Mouse (Mus musculus): ENCODE results near the gene Cd3g. TPM values are rescaled to one million over a fixed set of nuclear protein-coding genes. Genes with fewer than 3 reads are reported as not detected.
"Not testable (repeated sequence)": the region's sequence is repeated elsewhere in the genome, so short reads cannot be mapped to it uniquely, and the experiment has no call there.

Gene Cd3g
- polyA plus RNA-seq, 1 experiment from 2014 or later = not detected

DNA sequence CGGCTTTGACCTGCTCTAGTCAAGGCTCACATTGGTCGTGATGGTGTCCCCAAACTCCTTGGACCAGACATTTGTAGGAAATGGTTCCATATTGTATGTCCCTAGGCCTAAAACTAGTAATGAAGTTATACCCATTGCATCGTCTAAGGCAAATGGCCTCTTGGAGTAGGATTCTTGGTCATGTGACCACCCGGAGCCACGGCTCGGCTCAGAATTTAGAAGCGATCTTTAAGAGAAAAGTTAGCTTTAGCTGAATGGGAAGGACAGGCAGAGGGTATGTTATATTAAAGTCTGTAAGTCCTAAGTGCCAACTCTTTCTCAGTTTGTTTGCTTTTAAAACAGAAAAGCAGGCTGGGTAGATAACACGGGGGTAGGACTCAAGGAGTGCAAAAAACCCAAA lies 1.9 kb upstream of the Cd3g start:
- H3K9ac ChIP-seq (replicated peaks; ENCODE audit: low read length) = no peak overlapping the region
- no peaks in the 10 kb centered on the region for H3K4me1 ChIP-seq (ENCODE audit: control insufficient read depth, insufficient read depth, low read length)
- H3K9me3 ChIP-seq (ENCODE audit: control insufficient read depth, low read length) = no peaks in the 10 kb centered on the region
- H3K27me3 ChIP-seq (ENCODE audit: control insufficient read depth, insufficient read depth, low read length) = no peaks in the 10 kb centered on the region
- ATAC-seq (ENCODE audit: low FRiP score, low TSS enrichment) = no peak
- H3K27ac ChIP-seq (replicated peaks; ENCODE audit: low read depth, low read length) = no peak overlapping the region
- no peak overlapping the region for H3K4me2 ChIP-seq (ENCODE audit: low read length)
- 92% methylated on average over 8 of the region's 8 CpGs for WGBS
- no peak overlapping the region for H3K4me3 ChIP-seq (replicated peaks; ENCODE audit: low read depth, low read length)
- H3K36me3 ChIP-seq (ENCODE audit: control insufficient read depth, insufficient read depth, low read length) = no peaks in the 10 kb centered on the region
- DNase-seq = no peak

DNA sequence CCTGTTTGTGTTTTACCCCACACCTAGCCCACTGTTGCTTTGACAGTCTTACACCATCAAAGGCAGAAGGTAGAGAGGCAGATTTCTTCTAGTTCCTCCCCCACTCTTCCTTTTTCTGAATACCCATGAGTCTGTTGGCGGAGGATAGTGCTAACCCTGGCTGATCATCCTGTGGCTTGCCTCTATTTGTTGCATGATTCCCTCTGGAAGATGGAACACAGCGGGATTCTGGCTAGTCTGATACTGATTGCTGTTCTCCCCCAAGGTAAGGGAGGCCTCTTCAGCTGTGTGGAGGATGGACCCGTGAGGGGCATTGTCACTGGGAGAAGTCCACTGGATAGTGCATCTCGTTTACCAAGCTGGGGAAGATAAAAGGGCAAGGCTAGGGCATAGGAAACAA lies 1.4 kb upstream of the Cd3g start, which contains the start of gene Cd3d:
Cd3d (plus strand) TSS at position 111 of the 400 bp plus-strand sequence.
- 77% methylated on average over 4 of the region's 4 CpGs for WGBS

DNA sequence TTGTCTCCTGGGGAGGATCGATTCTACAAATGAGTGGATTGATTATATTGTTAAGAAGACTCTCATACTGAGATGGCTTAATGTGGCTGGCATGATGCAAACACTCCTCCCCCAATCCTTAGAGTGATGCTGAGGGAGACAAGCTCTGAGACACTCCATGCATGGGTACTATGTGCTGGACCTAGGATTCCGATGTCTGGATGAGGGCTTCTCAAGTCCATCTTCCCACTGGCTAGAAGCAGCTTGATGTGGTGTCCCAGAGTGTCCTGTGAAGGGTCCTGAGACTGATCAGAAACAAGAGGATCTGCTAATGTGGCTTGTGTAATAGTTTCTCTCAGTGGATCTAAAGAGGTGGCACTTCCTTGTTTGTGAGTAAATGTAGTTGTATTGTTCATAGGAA lies 873 bp upstream of the Cd3g start:
- H3K9me3 ChIP-seq (ENCODE audit: control insufficient read depth, low read length) = no peaks in the 10 kb centered on the region
- H3K4me2 ChIP-seq (ENCODE audit: low read length) = no peak overlapping the region
- no peaks in the 10 kb centered on the region for H3K4me1 ChIP-seq (ENCODE audit: control insufficient read depth, insufficient read depth, low read length)
- no peak overlapping the region for H3K9ac ChIP-seq (replicated peaks; ENCODE audit: low read length)
- no peak overlapping the region for H3K4me3 ChIP-seq (replicated peaks; ENCODE audit: low read depth, low read length)
- ATAC-seq (ENCODE audit: low FRiP score, low TSS enrichment) (no peak), DNase-seq (no peak)
- H3K27me3 ChIP-seq (ENCODE audit: control insufficient read depth, insufficient read depth, low read length) = no peaks in the 10 kb centered on the region
- H3K36me3 ChIP-seq (ENCODE audit: control insufficient read depth, insufficient read depth, low read length) = no peaks in the 10 kb centered on the region
- no peak overlapping the region for H3K27ac ChIP-seq (replicated peaks; ENCODE audit: low read depth, low read length)
- WGBS = 88% methylated on average over 2 of the region's 2 CpGs

More for the DNA sequence above, 1.4 kb upstream of the Cd3g start, which contains the start of gene Cd3d:
- ATAC-seq (ENCODE audit: low FRiP score, low TSS enrichment) (no peak), DNase-seq (no peak)
- no peak within 1 kb of the TSS for H3K27ac ChIP-seq (replicated peaks; ENCODE audit: low read depth, low read length)
- H3K4me1 ChIP-seq (ENCODE audit: control insufficient read depth, insufficient read depth, low read length) = no peaks in the 10 kb centered on the region
- no peak within 1 kb of the TSS for H3K9ac ChIP-seq (replicated peaks; ENCODE audit: low read length)
- H3K4me3 ChIP-seq (replicated peaks; ENCODE audit: low read depth, low read length) = no peak within 1 kb of the TSS
- H3K27me3 ChIP-seq (ENCODE audit: control insufficient read depth, insufficient read depth, low read length) = no peaks in the 10 kb centered on the region
- no peaks in the 10 kb centered on the region for H3K9me3 ChIP-seq (ENCODE audit: control insufficient read depth, low read length)
- no peak within 1 kb of the TSS for H3K4me2 ChIP-seq (ENCODE audit: low read length)
- no peaks in the 10 kb centered on the region for H3K36me3 ChIP-seq (ENCODE audit: control insufficient read depth, insufficient read depth, low read length)

DNA sequence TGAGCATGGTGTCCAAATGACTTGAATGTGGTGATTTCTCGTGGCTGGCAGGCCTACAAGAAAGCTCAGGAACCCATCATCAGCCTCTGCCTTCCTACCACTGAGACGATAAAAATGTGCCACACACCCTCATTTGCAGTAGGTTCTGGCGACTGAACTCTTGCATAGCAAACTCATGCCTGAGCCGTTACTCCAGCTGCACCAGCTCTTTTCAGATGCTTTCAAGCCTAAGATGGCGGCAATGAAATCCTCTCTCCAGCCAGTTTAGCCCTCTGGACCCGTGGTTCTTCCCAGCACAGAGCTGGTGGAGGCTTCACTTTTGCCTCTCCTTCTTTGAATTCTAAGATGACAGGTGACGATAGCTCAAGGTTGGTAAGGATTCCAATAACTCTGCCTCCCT lies 425 bp downstream of the Cd3g start:
- H3K36me3 ChIP-seq (ENCODE audit: control insufficient read depth, insufficient read depth, low read length) = no peaks in the 10 kb centered on the region
- H3K9me3 ChIP-seq (ENCODE audit: control insufficient read depth, low read length) = no peaks in the 10 kb centered on the region
- H3K27me3 ChIP-seq (ENCODE audit: control insufficient read depth, insufficient read depth, low read length) = no peaks in the 10 kb centered on the region
- DNase-seq (no peak), ATAC-seq (ENCODE audit: low FRiP score, low TSS enrichment) (no peak)
- H3K9ac ChIP-seq (replicated peaks; ENCODE audit: low read length) = no peak overlapping the region
- no peaks in the 10 kb centered on the region for H3K4me1 ChIP-seq (ENCODE audit: control insufficient read depth, insufficient read depth, low read length)
- no peak overlapping the region for H3K27ac ChIP-seq (replicated peaks; ENCODE audit: low read depth, low read length)
- H3K4me3 ChIP-seq (replicated peaks; ENCODE audit: low read depth, low read length) = no peak overlapping the region
- no peak overlapping the region for H3K4me2 ChIP-seq (ENCODE audit: low read length)
- 77% methylated on average over 7 of the region's 7 CpGs for WGBS

DNA sequence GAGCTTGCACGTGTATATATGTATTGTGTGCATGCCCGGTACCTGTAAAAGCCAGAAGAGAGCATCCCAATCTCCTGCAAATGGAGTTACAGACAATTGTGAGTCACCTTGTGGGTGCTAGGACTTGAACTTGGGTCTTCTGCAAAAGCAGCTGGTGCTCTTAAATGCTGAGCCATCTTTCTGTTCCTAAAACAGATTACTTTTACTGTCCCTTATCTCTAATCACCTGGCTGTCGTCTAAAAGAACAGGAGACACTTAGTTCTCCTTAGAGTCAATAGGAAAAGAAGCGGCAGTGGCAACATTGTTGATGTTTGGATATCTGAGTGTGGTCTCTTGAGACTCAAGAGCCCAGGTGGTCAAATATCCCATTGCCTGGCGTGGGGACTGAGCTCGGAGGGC lies 2.4 kb downstream of the Cd3g start:
- H3K9me3 ChIP-seq (ENCODE audit: control insufficient read depth, low read length) = no peaks in the 10 kb centered on the region
- no peak for DNase-seq
- no peak overlapping the region for H3K4me2 ChIP-seq (ENCODE audit: low read length)
- no peaks in the 10 kb centered on the region for H3K36me3 ChIP-seq (ENCODE audit: control insufficient read depth, insufficient read depth, low read length)
- no peak overlapping the region for H3K4me3 ChIP-seq (replicated peaks; ENCODE audit: low read depth, low read length)
- H3K27ac ChIP-seq (replicated peaks; ENCODE audit: low read depth, low read length) = no peak overlapping the region
- H3K27me3 ChIP-seq (ENCODE audit: control insufficient read depth, insufficient read depth, low read length) = no peaks in the 10 kb centered on the region; the same call in 1 of the 2 replicates
- H3K4me1 ChIP-seq (ENCODE audit: control insufficient read depth, insufficient read depth, low read length) = no peaks in the 10 kb centered on the region
- H3K9ac ChIP-seq (replicated peaks; ENCODE audit: low read length) = no peak overlapping the region
- ATAC-seq (ENCODE audit: low FRiP score, low TSS enrichment) = no peak
- 82% methylated on average over 6 of the region's 6 CpGs for WGBS

DNA sequence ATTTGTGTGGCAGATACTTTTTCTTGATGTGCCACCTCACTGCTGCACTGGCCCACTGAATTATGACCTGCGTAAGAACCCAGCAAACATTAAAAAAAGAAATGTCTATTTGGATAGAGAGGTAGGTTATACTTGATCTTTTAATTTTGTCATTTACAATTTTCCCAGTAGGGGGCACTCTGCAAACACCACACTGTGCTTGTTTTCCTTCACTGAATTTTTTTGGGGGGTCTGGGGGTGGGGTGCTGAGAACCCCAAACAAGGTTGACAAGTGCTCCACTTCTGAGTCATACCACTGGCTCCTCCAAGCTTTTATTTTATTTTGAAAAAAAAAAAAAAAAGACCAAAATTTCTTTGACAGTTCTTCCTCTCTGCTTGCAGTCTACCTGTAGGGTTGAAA lies 10.8 kb downstream of the Cd3g start:
- DNase-seq (peak; percentile 1), ATAC-seq (ENCODE audit: low FRiP score, low TSS enrichment) (no peak)
- Histone ChIP-seq H3K4me2 (ENCODE audit: low read length) (no peak overlapping the region), H3K4me1 (ENCODE audit: control insufficient read depth, insufficient read depth, low read length) (peaks cover 10% of the 10 kb centered on the region), H3K4me3 (replicated peaks; ENCODE audit: low read depth, low read length) (no peak overlapping the region), H3K27ac (replicated peaks; ENCODE audit: low read depth, low read length) (no peak overlapping the region), H3K27me3 (ENCODE audit: control insufficient read depth, insufficient read depth, low read length) (no peaks in the 10 kb centered on the region; the same call in 1 of the 2 replicates), H3K9me3 (ENCODE audit: control insufficient read depth, low read length) (no peaks in the 10 kb centered on the region), H3K36me3 (ENCODE audit: control insufficient read depth, insufficient read depth, low read length) (no peaks in the 10 kb centered on the region), H3K9ac (replicated peaks; ENCODE audit: low read length) (no peak overlapping the region)
- 66% methylated on average over 1 of the region's 1 CpGs for WGBS

DNA sequence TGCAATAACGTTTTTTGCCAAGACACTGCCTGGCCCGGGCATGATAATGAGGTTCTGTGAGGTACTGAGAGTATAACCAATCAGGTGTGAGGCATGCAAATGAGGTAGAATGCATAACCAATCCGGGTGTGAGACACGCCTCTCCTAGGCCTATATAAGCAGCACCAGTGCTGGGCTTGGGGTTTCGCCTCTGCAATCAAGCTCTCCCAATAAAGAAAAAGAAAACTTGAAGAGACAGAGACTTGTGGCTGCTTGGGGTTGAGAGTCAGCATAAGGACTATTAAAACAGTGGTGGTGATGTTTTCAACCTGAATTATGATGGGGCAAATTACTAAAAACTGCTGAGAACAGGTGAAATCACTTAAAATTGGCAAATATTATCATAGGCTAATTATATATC lies 12.5 kb downstream of the Cd3g start:
- H3K9me3 ChIP-seq (ENCODE audit: control insufficient read depth, low read length); H3K36me3 ChIP-seq (ENCODE audit: control insufficient read depth, insufficient read depth, low read length); H3K27me3 ChIP-seq (ENCODE audit: control insufficient read depth, insufficient read depth, low read length); DNase-seq; ATAC-seq (ENCODE audit: low FRiP score, low TSS enrichment); H3K4me3 ChIP-seq (replicated peaks; ENCODE audit: low read depth, low read length); H3K4me2 ChIP-seq (ENCODE audit: low read length); H3K27ac ChIP-seq (replicated peaks; ENCODE audit: low read depth, low read length); H3K9ac ChIP-seq (replicated peaks; ENCODE audit: low read length): not testable (repeated sequence)
- H3K4me1 ChIP-seq (ENCODE audit: control insufficient read depth, insufficient read depth, low read length) = peaks cover 14% of the 10 kb centered on the region
- 89% methylated on average over 5 of the region's 5 CpGs for WGBS

DNA sequence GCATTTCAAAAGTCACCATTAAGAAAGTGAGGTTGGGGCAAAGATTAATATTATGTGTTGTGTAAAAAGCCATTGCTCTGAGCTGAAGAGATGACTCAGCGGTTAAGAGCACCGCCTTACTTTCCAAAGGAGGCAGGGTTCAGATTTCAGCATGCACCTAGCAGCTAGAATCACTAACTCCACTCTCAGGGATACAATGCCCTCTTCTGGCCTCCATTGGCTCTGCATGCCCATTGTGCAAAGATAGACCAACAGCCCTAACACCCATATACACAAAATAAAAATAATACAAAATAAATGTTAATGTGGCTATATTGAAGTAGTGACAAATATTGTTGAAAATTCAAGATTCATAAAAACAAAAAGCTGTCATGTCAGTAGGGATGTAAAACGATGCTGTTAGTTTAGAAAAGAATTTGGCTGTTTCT lies 13.4 kb downstream of the Cd3g start:
- ATAC-seq (ENCODE audit: low FRiP score, low TSS enrichment) = no peak
- Histone ChIP-seq H3K36me3 (ENCODE audit: control insufficient read depth, insufficient read depth, low read length) (peaks cover 6% of the 10 kb centered on the region; the same call in 1 of the 2 replicates), H3K27me3 (ENCODE audit: control insufficient read depth, insufficient read depth, low read length) (no peaks in the 10 kb centered on the region), H3K4me1 (ENCODE audit: control insufficient read depth, insufficient read depth, low read length) (peaks cover 14% of the 10 kb centered on the region), H3K9ac (replicated peaks; ENCODE audit: low read length) (no peak overlapping the region), H3K4me2 (ENCODE audit: low read length) (no peak overlapping the region), H3K27ac (replicated peaks; ENCODE audit: low read depth, low read length) (no peak overlapping the region), H3K9me3 (ENCODE audit: control insufficient read depth, low read length) (no peaks in the 10 kb centered on the region), H3K4me3 (replicated peaks; ENCODE audit: low read depth, low read length) (no peak overlapping the region)
- 26% methylated on average over 3 of the region's 3 CpGs for WGBS
- peak; percentile 78 for DNase-seq

DNA sequence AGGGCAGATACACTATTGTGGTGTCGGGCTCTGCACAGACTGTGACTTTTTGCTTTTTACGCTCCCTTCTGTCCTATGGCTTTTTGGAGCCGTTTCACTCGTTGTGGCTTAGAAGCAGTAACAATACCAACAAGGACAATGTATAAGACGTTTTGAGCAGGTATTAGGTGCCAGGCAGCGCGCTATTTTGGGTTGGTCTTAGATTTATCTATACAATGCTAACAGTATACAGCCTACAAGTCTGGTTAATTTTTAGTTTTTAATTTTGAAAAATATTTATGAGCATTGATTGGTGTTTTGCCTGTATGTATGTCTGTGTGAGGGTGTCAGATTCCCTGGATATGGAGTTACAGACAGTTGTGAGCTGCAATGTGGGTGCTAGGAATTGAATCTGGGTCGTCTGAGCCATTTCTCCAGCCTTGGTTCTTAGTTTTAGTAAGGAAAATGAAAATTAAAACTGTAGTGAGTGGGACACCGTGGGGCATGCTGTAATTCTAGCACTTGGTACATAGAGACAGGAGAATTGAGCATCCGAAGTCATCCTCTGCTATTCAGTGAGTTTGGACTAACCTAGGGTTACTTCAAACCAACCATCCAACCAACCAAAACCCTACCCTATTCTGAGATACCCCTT lies 14.3 kb downstream of the Cd3g start:
- Histone ChIP-seq H3K4me3 (replicated peaks; ENCODE audit: low read depth, low read length) (peak overlapping the region; percentile 57), H3K27me3 (ENCODE audit: control insufficient read depth, insufficient read depth, low read length) (no peaks in the 10 kb centered on the region), H3K9me3 (ENCODE audit: control insufficient read depth, low read length) (no peaks in the 10 kb centered on the region), H3K4me2 (ENCODE audit: low read length) (peak overlapping the region; percentile 72), H3K9ac (replicated peaks; ENCODE audit: low read length) (peak overlapping the region; percentile 42; the same call in 1 of the 2 replicates), H3K27ac (replicated peaks; ENCODE audit: low read depth, low read length) (peak overlapping the region; percentile 76), H3K4me1 (ENCODE audit: control insufficient read depth, insufficient read depth, low read length) (peaks cover 14% of the 10 kb centered on the region), H3K36me3 (ENCODE audit: control insufficient read depth, insufficient read depth, low read length) (peaks cover 13% of the 10 kb centered on the region; the same call in 1 of the 2 replicates)
- 17% methylated on average over 10 of the region's 10 CpGs for WGBS
- ATAC-seq (ENCODE audit: low FRiP score, low TSS enrichment) (peak; percentile 44; the same call in 1 of the 2 replicates), DNase-seq (no peak)
